In genomic region chr2:152410971-152411371, GRCm38 (mm10) we compare ENCODE assay signal across 8 mouse cellular contexts. TPM values are rescaled to one million over a fixed set of nuclear protein-coding genes. Genes with fewer than 3 reads are reported as not detected.
DNase-seq lines count a peak whose midpoint lies in the region; ATAC-seq and TF ChIP-seq lines count a peak whose summit lies in the region.

No protein-coding gene starts in this region.

- no peaks in the 10 kb centered on the region for H3K27me3 ChIP-seq in embryonic facial prominence, embryonic 11.5 days (ENCODE audit: control insufficient read depth, insufficient read depth, low read length)
- no peaks in the 10 kb centered on the region for H3K27me3 ChIP-seq in heart, adult 2 months (ENCODE audit: control insufficient read depth, insufficient read depth, low read length)
- no peaks in the 10 kb centered on the region for H3K27me3 ChIP-seq in kidney, adult 2 months (replicated peaks; ENCODE audit: control insufficient read depth, insufficient read depth, low read length)
- H3K27me3 ChIP-seq in limb, embryonic 12.5 days: no peaks in the 10 kb centered on the region
- no peaks in the 10 kb centered on the region for H3K27me3 ChIP-seq in midbrain, embryonic 14.5 days (ENCODE audit: control insufficient read depth, insufficient read depth, low read length)
- H3K27me3 ChIP-seq in stomach, embryonic 15.5 days (replicated peaks): no peaks in the 10 kb centered on the region

- peak overlapping the region; percentile 90 for H3K4me2 ChIP-seq in embryonic facial prominence, embryonic 11.5 days (ENCODE audit: low read depth, low read length)
- H3K4me2 ChIP-seq in limb, embryonic 12.5 days: peak overlapping the region; percentile 95
- peak overlapping the region; percentile 79 for H3K4me2 ChIP-seq in midbrain, embryonic 14.5 days (ENCODE audit: low read length)
- H3K4me2 ChIP-seq in stomach, embryonic 15.5 days: peak overlapping the region; percentile 74

- ATAC-seq in embryonic facial prominence, embryonic 11.5 days (replicated peaks; ENCODE audit: insufficient number of reproducible peaks, low FRiP score, low TSS enrichment, low read depth): peak; percentile 77
- ATAC-seq in limb, embryonic 12.5 days (ENCODE audit: insufficient number of reproducible peaks, insufficient read depth, low FRiP score, low TSS enrichment, low read depth): peak; percentile 78
- ATAC-seq in midbrain, embryonic 14.5 days (ENCODE audit: low FRiP score, low TSS enrichment): peak; percentile 61
- ATAC-seq in stomach, embryonic 15.5 days (ENCODE audit: insufficient read depth, low FRiP score, low read depth): peak; percentile 65

- H3K27ac ChIP-seq in brown adipose tissue, adult 24 weeks (replicated peaks; ENCODE audit: low read depth, low read length): no peak overlapping the region
- H3K27ac ChIP-seq in embryonic facial prominence, embryonic 11.5 days (replicated peaks; ENCODE audit: low read depth, low read length): peak overlapping the region; percentile 95
- H3K27ac ChIP-seq in heart, adult 2 months: peak overlapping the region; percentile 60
- H3K27ac ChIP-seq in kidney, adult 2 months (ENCODE audit: insufficient read depth, low read depth, low read length): peak overlapping the region; percentile 84
- H3K27ac ChIP-seq in limb, embryonic 12.5 days: peak overlapping the region; percentile 99
- H3K27ac ChIP-seq in midbrain, embryonic 14.5 days (replicated peaks; ENCODE audit: low read depth, low read length): peak overlapping the region; percentile 93
- peak overlapping the region; percentile 94 for H3K27ac ChIP-seq in stomach, embryonic 15.5 days

- H3K4me3 ChIP-seq in brown adipose tissue, adult 24 weeks (ENCODE audit: insufficient read depth, low read depth, low read length): peak overlapping the region; percentile 10; the same call in 1 of the 2 replicates
- H3K4me3 ChIP-seq in embryonic facial prominence, embryonic 11.5 days (ENCODE audit: low read depth, low read length): peak overlapping the region; percentile 93
- H3K4me3 ChIP-seq in heart, adult 2 months: peak overlapping the region; percentile 1; the same call in 1 of the 2 replicates
- no peak overlapping the region for H3K4me3 ChIP-seq in kidney, adult 2 months (ENCODE audit: insufficient read depth, low read depth, low read length)
- H3K4me3 ChIP-seq in limb, embryonic 12.5 days (replicated peaks): peak overlapping the region; percentile 89
- H3K4me3 ChIP-seq in midbrain, embryonic 14.5 days (replicated peaks; ENCODE audit: low read depth, low read length): peak overlapping the region; percentile 88
- peak overlapping the region; percentile 72 for H3K4me3 ChIP-seq in stomach, embryonic 15.5 days (replicated peaks)

- H3K36me3 ChIP-seq in embryonic facial prominence, embryonic 11.5 days (replicated peaks; ENCODE audit: control insufficient read depth, insufficient read depth, low read depth, low read length): no peaks in the 10 kb centered on the region
- no peaks in the 10 kb centered on the region for H3K36me3 ChIP-seq in heart, adult 2 months (ENCODE audit: control insufficient read depth, insufficient read depth, low read length)
- no peaks in the 10 kb centered on the region for H3K36me3 ChIP-seq in kidney, adult 2 months (ENCODE audit: control insufficient read depth, insufficient read depth, low read length)
- no peaks in the 10 kb centered on the region for H3K36me3 ChIP-seq in limb, embryonic 12.5 days
- H3K36me3 ChIP-seq in midbrain, embryonic 14.5 days (ENCODE audit: control insufficient read depth, insufficient read depth, low read length): no peaks in the 10 kb centered on the region
- H3K36me3 ChIP-seq in stomach, embryonic 15.5 days: no peaks in the 10 kb centered on the region

- H3K4me1 ChIP-seq in brown adipose tissue, adult 24 weeks (ENCODE audit: control insufficient read depth, insufficient read depth, insufficient read length, low read length): peaks cover 6% of the 10 kb centered on the region
- H3K4me1 ChIP-seq in embryonic facial prominence, embryonic 11.5 days (ENCODE audit: control insufficient read depth, insufficient read depth, low read length): peaks cover 8% of the 10 kb centered on the region
- peaks cover 8% of the 10 kb centered on the region for H3K4me1 ChIP-seq in heart, adult 2 months (ENCODE audit: control insufficient read depth, insufficient read depth, low read length)
- peaks cover 17% of the 10 kb centered on the region; the same call in 1 of the 2 replicates for H3K4me1 ChIP-seq in kidney, adult 2 months (ENCODE audit: control insufficient read depth, insufficient read depth, low read length)
- H3K4me1 ChIP-seq in limb, embryonic 12.5 days (replicated peaks): peaks cover 45% of the 10 kb centered on the region
- peaks cover 40% of the 10 kb centered on the region for H3K4me1 ChIP-seq in midbrain, embryonic 14.5 days (ENCODE audit: control insufficient read depth, insufficient read depth, low read length)
- peaks cover 29% of the 10 kb centered on the region for H3K4me1 ChIP-seq in stomach, embryonic 15.5 days

- WGBS in embryonic facial prominence, embryonic 11.5 days: 2% methylated on average over 15 of the region's 15 CpGs
- 15% methylated on average over 15 of the region's 15 CpGs for WGBS in heart, adult 2 months
- 20% methylated on average over 15 of the region's 15 CpGs for WGBS in kidney, adult 2 months
- 0% methylated on average over 15 of the region's 15 CpGs for WGBS in limb, embryonic 12.5 days
- under 1% methylated on average over 15 of the region's 15 CpGs for WGBS in midbrain, embryonic 14.5 days
- 1% methylated on average over 15 of the region's 15 CpGs for WGBS in stomach, embryonic 15.5 days

- H3K9me3 ChIP-seq in embryonic facial prominence, embryonic 11.5 days (replicated peaks; ENCODE audit: control insufficient read depth, low read length): no peaks in the 10 kb centered on the region; the same call in 1 of the 2 replicates
- H3K9me3 ChIP-seq in limb, embryonic 12.5 days: peaks cover 3% of the 10 kb centered on the region; the same call in 1 of the 2 replicates
- 0 out of 2 replicates have a peak, but pooled peaks cover under 1% of the 10 kb centered on the region for H3K9me3 ChIP-seq in midbrain, embryonic 14.5 days (ENCODE audit: control insufficient read depth, low read length)
- no peaks in the 10 kb centered on the region for H3K9me3 ChIP-seq in stomach, embryonic 15.5 days

- TF ChIP-seq EP300 in heart, adult 2 months (IDR thresholded peaks at IDR 0.05; ENCODE audit: insufficient read depth, low read depth, low read length): peak; percentile 55; the same call in 1 of the 2 replicates

- H3K79me2 ChIP-seq in heart, adult 2 months (replicated peaks; ENCODE audit: control insufficient read depth, insufficient read depth, low read length): no peaks in the 10 kb centered on the region

- DNase-seq in embryonic facial prominence, embryonic 11.5 days (ENCODE audit: low spot score): peak; percentile 98
- DNase-seq in heart, adult 2 months: peak; percentile 82 to 85
- peak; percentile 85 for DNase-seq in kidney, adult 2 months
- peak; percentile 94 for DNase-seq in midbrain, embryonic 14.5 days
- no peak for DNase-seq in thymus, postnatal 0 days (ENCODE audit: low spot score)

- TF ChIP-seq POLR2A in heart, adult 2 months (IDR thresholded peaks at IDR 0.05; ENCODE audit: insufficient read depth, low read depth, low read length): peak; percentile 53; the same call in 1 of the 2 replicates
- no peak for TF ChIP-seq POLR2A in kidney, adult 2 months (IDR thresholded peaks at IDR 0.05; ENCODE audit: low read depth, low read length)

- no peak for TF ChIP-seq CTCF in heart, adult 2 months (IDR thresholded peaks at IDR 0.05)
- no peak for TF ChIP-seq CTCF in kidney, adult 2 months (conservative IDR thresholded peaks at IDR 0.05; ENCODE audit: insufficient read depth, insufficient read length, low read depth, low read length)

- H3K9ac ChIP-seq in embryonic facial prominence, embryonic 11.5 days (replicated peaks; ENCODE audit: low read length): peak overlapping the region; percentile 14
- peak overlapping the region; percentile 48 for H3K9ac ChIP-seq in heart, adult 2 months (ENCODE audit: low read depth, low read length)
- H3K9ac ChIP-seq in limb, embryonic 12.5 days (replicated peaks): peak overlapping the region; percentile 99
- peak overlapping the region; percentile 46 for H3K9ac ChIP-seq in midbrain, embryonic 14.5 days (replicated peaks; ENCODE audit: low read length)
- no peak overlapping the region for H3K9ac ChIP-seq in stomach, embryonic 15.5 days

- intact Hi-C loops in heart, adult 2 months (cut with DNase I): no loop called here

RNA-seq across cellular contexts. Expression of gene Zcchc3, which starts 3.9 kb away (rescaled TPM):
- polyA plus RNA-seq in brown adipose tissue, adult 24 weeks (2012; ENCODE audit: insufficient read depth, insufficient read length, missing spikeins): 1.2 and 1.4 TPM in 2 replicates
- polyA plus RNA-seq in embryonic facial prominence, embryonic 11.5 days (2014; fragmentation: Nextera tagmentation; extraction: Ambion mirVana): 61.6 and 67.7 TPM in 2 replicates
- 1 to 10 TPM; 6.7 to 9.1 TPM for total RNA-seq in heart, adult 2 months (2021)
- 4.0 and 5.5 TPM in 2 replicates for polyA plus RNA-seq in heart, adult 2 months (2012; rRNA removed)
- polyA plus RNA-seq in kidney, adult 2 months (2012; rRNA removed): 3.8 and 4.3 TPM in 2 replicates
- polyA plus RNA-seq in limb, embryonic 12.5 days (2016; fragmentation: Nextera tagmentation; extraction: Ambion mirVana): 74.1 and 76.6 TPM in 2 replicates
- 18.0 and 19.3 TPM in 2 replicates for polyA plus RNA-seq in midbrain, embryonic 14.5 days (2014; fragmentation: Nextera tagmentation; extraction: Ambion mirVana)
- 40.0 and 40.1 TPM in 2 replicates for polyA plus RNA-seq in stomach, embryonic 15.5 days (2015; fragmentation: Nextera tagmentation; extraction: Ambion mirVana)
- 7.2 and 7.4 TPM in 2 replicates for polyA plus RNA-seq in thymus, postnatal 0 days (2015; fragmentation: Nextera tagmentation; extraction: Ambion mirVana)

RNA-seq across cellular contexts. Expression of gene 6820408C15Rik, which starts 4.4 kb away (rescaled TPM):
- polyA plus RNA-seq in brown adipose tissue, adult 24 weeks (2012; ENCODE audit: insufficient read depth, insufficient read length, missing spikeins): 0.71 and 0.79 TPM in 2 replicates
- 0.17 and 0.24 TPM in 2 replicates for polyA plus RNA-seq in embryonic facial prominence, embryonic 11.5 days (2014; fragmentation: Nextera tagmentation; extraction: Ambion mirVana)
- 1 to 10 TPM; 1.5 to 2.4 TPM for total RNA-seq in heart, adult 2 months (2021)
- 2.5 and 4.0 TPM in 2 replicates for polyA plus RNA-seq in heart, adult 2 months (2012; rRNA removed)
- 0.69 and 0.78 TPM in 2 replicates for polyA plus RNA-seq in kidney, adult 2 months (2012; rRNA removed)
- polyA plus RNA-seq in limb, embryonic 12.5 days (2016; fragmentation: Nextera tagmentation; extraction: Ambion mirVana): 0.24 and 0.59 TPM in 2 replicates
- 1.0 and 1.1 TPM in 2 replicates for polyA plus RNA-seq in midbrain, embryonic 14.5 days (2014; fragmentation: Nextera tagmentation; extraction: Ambion mirVana)
- 0.52 and 0.85 TPM in 2 replicates for polyA plus RNA-seq in stomach, embryonic 15.5 days (2015; fragmentation: Nextera tagmentation; extraction: Ambion mirVana)
- polyA plus RNA-seq in thymus, postnatal 0 days (2015; fragmentation: Nextera tagmentation; extraction: Ambion mirVana): 0.51 and 0.64 TPM in 2 replicates

RNA-seq across cellular contexts. Expression of gene Sox12, which starts 13.1 kb away (rescaled TPM):
- polyA plus RNA-seq in brown adipose tissue, adult 24 weeks (2012; ENCODE audit: insufficient read depth, insufficient read length, missing spikeins): 0.46 and 0.99 TPM in 2 replicates
- polyA plus RNA-seq in embryonic facial prominence, embryonic 11.5 days (2014; fragmentation: Nextera tagmentation; extraction: Ambion mirVana): 19.6 and 20.7 TPM in 2 replicates
- 1 to 10 TPM; 6.9 to 8.3 TPM for total RNA-seq in heart, adult 2 months (2021)
- 7.6 and 8.8 TPM in 2 replicates for polyA plus RNA-seq in heart, adult 2 months (2012; rRNA removed)
- polyA plus RNA-seq in kidney, adult 2 months (2012; rRNA removed): 9.1 and 9.5 TPM in 2 replicates
- 15.6 and 16.8 TPM in 2 replicates for polyA plus RNA-seq in limb, embryonic 12.5 days (2016; fragmentation: Nextera tagmentation; extraction: Ambion mirVana)
- 21.9 and 25.4 TPM in 2 replicates for polyA plus RNA-seq in midbrain, embryonic 14.5 days (2014; fragmentation: Nextera tagmentation; extraction: Ambion mirVana)
- 7.2 and 8.0 TPM in 2 replicates for polyA plus RNA-seq in stomach, embryonic 15.5 days (2015; fragmentation: Nextera tagmentation; extraction: Ambion mirVana)
- polyA plus RNA-seq in thymus, postnatal 0 days (2015; fragmentation: Nextera tagmentation; extraction: Ambion mirVana): 0.91 and 1.2 TPM in 2 replicates

RNA-seq across cellular contexts. Expression of gene Nrsn2, which starts 34.5 kb away (rescaled TPM):
- polyA plus RNA-seq in brown adipose tissue, adult 24 weeks (2012; ENCODE audit: insufficient read depth, insufficient read length, missing spikeins): not detected in 2 replicates
- 3.0 and 4.2 TPM in 2 replicates for polyA plus RNA-seq in embryonic facial prominence, embryonic 11.5 days (2014; fragmentation: Nextera tagmentation; extraction: Ambion mirVana)
- not detected for total RNA-seq in heart, adult 2 months (2021)
- polyA plus RNA-seq in heart, adult 2 months (2012; rRNA removed): 0.31 TPM in 1 of 2 replicates, not detected in the other
- 0.12 and 0.50 TPM in 2 replicates for polyA plus RNA-seq in kidney, adult 2 months (2012; rRNA removed)
- 2.2 and 3.0 TPM in 2 replicates for polyA plus RNA-seq in limb, embryonic 12.5 days (2016; fragmentation: Nextera tagmentation; extraction: Ambion mirVana)
- 40.1 and 49.0 TPM in 2 replicates for polyA plus RNA-seq in midbrain, embryonic 14.5 days (2014; fragmentation: Nextera tagmentation; extraction: Ambion mirVana)
- 2.0 and 2.3 TPM in 2 replicates for polyA plus RNA-seq in stomach, embryonic 15.5 days (2015; fragmentation: Nextera tagmentation; extraction: Ambion mirVana)
- not detected in 2 replicates for polyA plus RNA-seq in thymus, postnatal 0 days (2015; fragmentation: Nextera tagmentation; extraction: Ambion mirVana)

RNA-seq across cellular contexts. Expression of gene Defb23, which starts 53.4 kb away (rescaled TPM):
- not detected in 2 replicates for polyA plus RNA-seq in brown adipose tissue, adult 24 weeks (2012; ENCODE audit: insufficient read depth, insufficient read length, missing spikeins)
- not detected in 2 replicates for polyA plus RNA-seq in embryonic facial prominence, embryonic 11.5 days (2014; fragmentation: Nextera tagmentation; extraction: Ambion mirVana)
- not detected for total RNA-seq in heart, adult 2 months (2021)
- polyA plus RNA-seq in heart, adult 2 months (2012; rRNA removed): not detected in 2 replicates
- polyA plus RNA-seq in kidney, adult 2 months (2012; rRNA removed): not detected in 2 replicates
- not detected in 2 replicates for polyA plus RNA-seq in limb, embryonic 12.5 days (2016; fragmentation: Nextera tagmentation; extraction: Ambion mirVana)
- not detected in 2 replicates for polyA plus RNA-seq in midbrain, embryonic 14.5 days (2014; fragmentation: Nextera tagmentation; extraction: Ambion mirVana)
- not detected in 2 replicates for polyA plus RNA-seq in stomach, embryonic 15.5 days (2015; fragmentation: Nextera tagmentation; extraction: Ambion mirVana)
- polyA plus RNA-seq in thymus, postnatal 0 days (2015; fragmentation: Nextera tagmentation; extraction: Ambion mirVana): 0.23 and 0.28 TPM in 2 replicates
